Mouse (Mus musculus) embryonic stem cell, embryonic (primary cell): Measurements from ENCODE around the gene Pou2f3.

Experiments
- CTCF ChIA-PET, 4 experiments: fragments of 300-600 bp in 2 of 4; fragments of 350-600 bp in 2 of 4; sonication (Branson Sonifier 250); formaldehyde crosslinking; loops; one replicate each; lab custom pipeline; 2022; ENCODE audit warnings: inconsistent platforms in 2 of 4; lab: Charles Lee
- POLR2A ChIA-PET, 4 experiments: fragments of 300-600 bp in 2 of 4; fragments of 350-600 bp in 2 of 4; sonication (Branson Sonifier 250); formaldehyde crosslinking; loops; one replicate each; lab custom pipeline; 2022; ENCODE audit warnings: antibody characterized with exemption in 4 of 4, inconsistent platforms in 1 of 4; lab: Charles Lee

Gene Pou2f3

DNA sequence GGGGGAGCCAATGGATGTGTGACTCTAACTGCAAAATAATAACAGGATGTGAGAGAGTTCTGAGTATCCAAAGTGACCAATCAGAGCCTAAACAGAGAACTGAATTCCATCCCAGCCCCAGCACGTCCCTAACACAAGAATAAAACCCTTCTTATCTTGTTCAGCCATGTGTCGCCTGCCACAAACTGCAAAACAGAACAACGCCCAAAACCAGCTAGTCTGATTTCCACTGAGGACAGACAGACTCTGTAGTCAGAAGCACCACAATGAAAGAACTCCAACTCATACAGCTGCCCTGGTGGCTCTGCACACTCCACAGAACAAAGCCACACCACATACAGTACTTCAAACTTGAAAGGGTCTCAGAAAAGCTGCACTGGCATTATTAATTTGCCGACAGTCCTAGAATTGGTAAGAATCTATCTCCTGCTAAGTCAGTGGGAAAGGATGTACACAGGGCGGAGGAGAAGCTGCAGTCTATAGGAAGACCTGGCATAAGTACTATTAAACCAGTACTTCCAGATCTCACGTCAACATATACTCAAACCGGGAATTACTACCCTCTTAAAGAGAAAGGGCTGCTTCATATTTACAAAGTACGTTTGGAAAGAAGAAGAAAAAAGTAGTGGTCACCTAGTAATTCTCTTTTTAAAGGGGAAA lies 108.1 kb downstream of the Pou2f3 start:
- CTCF ChIA-PET = no interaction called here
- POLR2A ChIA-PET = interaction anchor here in 2 of 4 experiments (1.0 to 2.0 kb wide), 5 partner anchors 9 to 14 kb away, joined by 3 to 7 read pairs (median 5); partner anchors contain the start of gene Tmem136 (in 1 of the 2)

DNA sequence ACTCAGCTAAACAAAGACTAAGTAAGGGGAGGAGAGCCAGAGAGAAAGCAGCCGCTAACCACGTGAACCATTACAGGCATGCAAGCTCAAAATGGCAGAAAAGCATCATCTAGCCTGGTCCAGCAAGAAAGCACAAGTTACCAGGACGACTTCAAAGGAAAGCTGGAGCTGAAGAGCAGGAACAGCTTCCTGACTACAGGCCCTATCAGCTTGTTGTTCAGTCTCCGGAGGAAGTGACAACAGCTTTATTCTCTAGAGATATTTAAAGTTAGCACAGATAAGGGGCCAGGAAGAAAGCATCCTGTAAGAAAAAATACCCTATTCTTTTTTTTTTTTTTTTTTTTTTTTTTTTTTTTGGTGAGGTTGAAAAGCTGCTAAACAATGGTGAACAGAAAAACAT lies 111.2 kb downstream of the Pou2f3 start:
- ChIA-PET CTCF (interaction anchor here in 2 of 4 experiments (0.6 to 0.8 kb wide), 3 partner anchors 97 to 311 kb away, joined by 3 to 4 read pairs (median 4); no protein-coding TSS in a partner anchor), POLR2A (interaction anchor here (0.6 to 2.4 kb wide), 14 partner anchors 9 to 662 kb away, joined by 3 to 8 read pairs (median 3); partner anchors contain the start of gene Arhgef12 (in 1 of the 4))

DNA sequence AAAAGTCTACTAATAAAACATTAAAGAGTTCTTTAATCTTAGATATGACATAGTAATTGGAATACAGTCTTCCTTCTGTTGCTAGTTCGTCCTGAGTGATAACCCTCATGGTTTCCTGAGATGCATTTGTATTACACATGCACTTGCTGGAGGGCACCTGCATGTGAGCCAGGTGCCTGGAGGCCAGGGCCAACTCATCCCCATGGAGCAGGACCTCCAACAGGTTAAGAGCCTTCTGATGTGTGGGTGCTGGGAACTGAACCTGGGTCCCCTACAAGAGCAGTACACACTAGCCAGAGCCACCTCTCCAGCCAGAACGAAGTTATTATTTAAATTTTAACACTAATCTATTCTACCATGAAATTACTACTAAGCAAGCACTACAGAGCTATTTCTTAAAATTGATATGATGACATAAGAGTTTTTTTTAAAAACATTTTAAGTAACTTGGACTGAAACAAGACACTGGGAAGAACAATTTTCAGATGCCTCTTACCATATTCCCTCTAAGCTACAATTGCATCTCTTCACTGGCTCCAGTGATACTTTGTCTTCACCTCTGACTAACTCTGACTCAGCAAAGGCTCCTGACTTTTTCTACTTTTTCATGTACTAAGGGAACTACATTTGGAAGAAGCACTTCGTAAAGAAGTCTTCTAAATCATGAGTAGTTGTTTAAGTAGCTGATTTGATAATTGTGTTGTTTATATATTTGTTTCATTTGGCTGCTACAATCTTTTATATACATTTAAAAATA lies 112.2 kb downstream of the Pou2f3 start:
- ChIA-PET CTCF (interaction anchor here in 2 of 4 experiments (0.7 to 0.8 kb wide), 2 partner anchors 65 to 113 kb away, joined by 3 to 4 read pairs; no protein-coding TSS in a partner anchor), POLR2A (interaction anchor here in 2 of 4 experiments (0.6 to 2.4 kb wide), 12 partner anchors 8 to 926 kb away, joined by 3 to 8 read pairs (median 3); partner anchors contain the start of gene Arhgef12 (in 1 of the 2))

- CTCF ChIA-PET = no interaction called here
- POLR2A ChIA-PET = interaction anchor here in 1 of 4 experiments (1.4 to 5.8 kb wide), 2 partner anchors 7 to 9 kb away, joined by 3 to 34 read pairs; no protein-coding TSS in a partner anchor
Measured at GRCm38 (mm10) chr9:43096337-43096736, 113.8 kb downstream of the Pou2f3 start.

DNA sequence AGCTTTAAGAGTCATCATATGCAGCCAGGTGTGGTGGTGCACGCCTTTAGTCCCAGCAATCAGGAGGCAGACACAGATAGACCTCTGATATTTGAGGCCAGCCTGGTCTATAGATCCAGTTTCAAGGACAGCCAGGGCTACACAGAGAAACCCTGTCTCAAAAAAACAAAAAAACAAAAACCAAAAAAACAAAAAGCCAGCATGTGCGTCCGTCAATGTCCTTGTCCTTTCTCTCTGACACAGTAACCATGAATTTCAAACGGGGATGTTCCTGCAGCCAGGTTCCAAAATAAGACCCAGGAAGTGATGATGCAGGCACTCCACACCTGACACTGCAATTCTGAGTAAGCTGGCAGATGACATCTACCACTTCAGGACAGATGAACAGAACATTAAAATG lies 115.3 kb downstream of the Pou2f3 start:
- ChIA-PET POLR2A (interaction anchor here in 3 of 4 experiments (0.5 to 5.8 kb wide), 5 partner anchors 9 to 25 kb away, joined by 3 to 34 read pairs (median 4); no protein-coding TSS in a partner anchor), CTCF (interaction anchor here in 1 of 4 experiments (1.2 kb wide), 1 partner anchor 20 kb away, joined by 3 read pairs; no protein-coding TSS in a partner anchor)

GRCm38 (mm10) chr9:43093803-43094202 lies 116.4 kb downstream of the Pou2f3 start:
- ChIA-PET CTCF (interaction anchor here in 1 of 4 experiments (1.2 kb wide), 1 partner anchor 21 kb away, joined by 3 read pairs; no protein-coding TSS in a partner anchor), POLR2A (interaction anchor here in 3 of 4 experiments (0.5 to 5.8 kb wide), 11 partner anchors 8 to 1034 kb away, joined by 3 to 34 read pairs (median 4); partner anchors contain the start of gene Arhgef12 (in 1 of the 3))

GRCm38 (mm10) chr9:43085686-43086285 lies 124.4 kb downstream of the Pou2f3 start:
- CTCF ChIA-PET = interaction anchor here in 2 of 4 experiments (0.5 to 1.2 kb wide), 3 partner anchors 21 to 124 kb away, joined by 3 to 4 read pairs (median 3); partner anchors contain the start of genes Arhgef12 (in 1 of the 2), Pou2f3 (in 1 of the 2) and Tmem136 (in 1 of the 2)
- POLR2A ChIA-PET = interaction anchor here (0.6 to 2.9 kb wide), 11 partner anchors 8 to 144 kb away, joined by 3 to 11 read pairs (median 3); partner anchors contain the start of gene Arhgef12 (in 1 of the 4)

DNA sequence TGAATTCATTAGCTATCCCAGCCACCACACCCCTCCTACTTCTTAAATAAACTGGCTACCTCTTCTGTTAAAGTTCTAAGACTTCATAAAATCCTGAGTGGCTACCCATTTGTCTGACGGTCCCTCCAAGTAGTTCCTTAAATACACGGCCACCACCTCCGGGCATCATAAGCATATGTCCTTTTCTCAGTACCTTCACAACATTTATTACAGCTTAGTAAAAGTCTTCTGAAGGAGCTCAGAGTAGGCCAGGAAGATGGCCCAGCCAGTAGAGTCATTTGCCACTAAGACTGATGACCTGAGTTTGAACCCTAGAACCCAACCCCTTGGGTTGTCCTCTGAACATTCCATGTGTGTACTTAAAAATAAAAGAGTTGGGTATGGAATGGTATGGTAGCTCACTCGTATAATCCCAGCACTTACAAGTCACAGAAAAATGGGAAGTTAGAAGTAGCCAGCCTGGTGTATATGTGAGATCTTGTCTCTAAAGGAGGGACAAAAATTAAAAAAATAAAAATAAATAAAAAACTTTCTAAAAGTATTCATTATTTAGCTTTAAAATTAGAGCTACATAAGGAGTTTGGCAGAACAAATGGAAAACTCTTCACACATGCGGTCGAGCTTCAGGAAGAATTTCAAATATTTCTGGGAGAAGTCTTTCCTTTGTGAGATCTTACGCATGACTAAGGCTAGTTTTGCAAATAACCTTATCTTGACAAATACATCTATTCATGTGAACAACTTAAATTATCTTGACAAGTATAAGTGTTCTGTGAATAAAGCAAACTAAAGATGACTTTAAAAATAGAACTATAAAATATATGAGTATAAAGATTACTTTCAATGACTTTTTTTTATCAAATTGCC lies 125.4 kb downstream of the Pou2f3 start:
- CTCF ChIA-PET = interaction anchor here in 1 of 4 experiments (1.2 kb wide), 1 partner anchor 32 kb away, joined by 3 read pairs; the partner anchor contains the start of gene Tmem136
- POLR2A ChIA-PET = interaction anchor here in 3 of 4 experiments (0.9 to 5.0 kb wide), 12 partner anchors 9 to 143 kb away, joined by 3 to 27 read pairs (median 4); partner anchors contain the start of gene Arhgef12 (in 1 of the 3)

GRCm38 (mm10) chr9:43083441-43084055 lies 126.6 kb downstream of the Pou2f3 start:
- CTCF ChIA-PET = interaction anchor here in 2 of 4 experiments (0.6 to 1.1 kb wide), 2 partner anchors 31 to 35 kb away, joined by 3 read pairs; no protein-coding TSS in a partner anchor
- POLR2A ChIA-PET = interaction anchor here in 3 of 4 experiments (0.6 to 5.0 kb wide), 10 partner anchors 9 to 140 kb away, joined by 3 to 27 read pairs (median 3); partner anchors contain the start of gene Arhgef12 (in 1 of the 3)

GRCm38 (mm10) chr9:43078711-43079110 lies 131.5 kb downstream of the Pou2f3 start:
- ChIA-PET POLR2A (interaction anchor here in 1 of 4 experiments (1.0 kb wide), 1 partner anchor 11 kb away, joined by 3 read pairs; no protein-coding TSS in a partner anchor), CTCF (interaction anchor here in 1 of 4 experiments (0.7 kb wide), 1 partner anchor 131 kb away, joined by 3 read pairs; the partner anchor contains the start of gene Pou2f3)

DNA sequence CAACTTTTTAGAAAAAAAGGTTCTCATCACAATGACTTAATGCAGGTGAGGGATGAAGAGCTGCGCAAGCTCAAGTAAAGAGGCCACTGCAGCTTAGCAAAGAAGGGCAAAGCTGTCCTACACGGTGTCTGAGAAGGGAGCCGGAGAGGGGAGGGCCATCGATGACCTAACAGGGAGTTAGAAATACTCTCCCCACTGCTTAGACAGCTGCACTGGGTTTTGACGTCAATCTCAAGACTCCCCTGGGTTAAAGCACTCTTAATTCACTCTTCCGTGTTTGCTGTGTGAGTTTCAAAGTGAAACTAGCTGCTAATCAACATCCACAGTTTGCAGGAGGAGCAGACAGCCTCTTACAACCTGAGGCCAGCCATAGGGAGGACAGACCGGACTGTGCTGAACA lies 134.0 kb downstream of the Pou2f3 start:
- POLR2A ChIA-PET = interaction anchor here in 1 of 4 experiments (1.0 kb wide), 1 partner anchor 73 kb away, joined by 3 read pairs; no protein-coding TSS in a partner anchor
- CTCF ChIA-PET = no interaction called here

DNA sequence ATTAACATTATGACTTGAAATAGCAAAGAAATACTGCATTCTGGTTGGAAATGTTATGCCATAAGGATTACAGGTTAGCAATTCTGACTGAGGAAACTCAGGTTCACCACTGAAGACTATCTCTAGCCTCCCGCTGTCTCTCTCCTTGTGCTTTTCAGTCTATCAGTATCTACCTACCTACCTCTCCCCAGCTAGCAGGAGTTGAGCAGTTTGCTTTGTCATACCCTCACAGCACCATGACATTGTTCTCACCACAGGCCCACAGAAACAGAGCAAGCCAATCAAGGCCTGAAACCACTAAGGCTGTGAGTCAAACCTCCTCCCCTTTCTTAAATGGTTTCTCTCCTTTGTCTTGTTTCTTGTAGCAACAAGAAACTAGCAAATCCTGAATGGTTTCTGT lies 135.6 kb downstream of the Pou2f3 start:
- ChIA-PET CTCF (no interaction called here), POLR2A (no interaction called here)
